Mouse (Mus musculus) CD4-positive, CD25-positive, alpha-beta regulatory T cell (primary cell): ENCODE measurements around the gene Ei24. TPM values are rescaled to one million over a fixed set of nuclear protein-coding genes. Genes with fewer than 3 reads are reported as not detected.

Source experiments
- polyA plus RNA-seq: library from polyadenylated mRNA; unstranded; fragments of 100-300 nt; shearing (Covaris generic); gene quantifications from one replicate; pipeline ENCODE4 v1.2.1, GENCODE M21; 2017

The Ei24 gene
- polyA plus RNA-seq, result 61.8 TPM

DNA sequence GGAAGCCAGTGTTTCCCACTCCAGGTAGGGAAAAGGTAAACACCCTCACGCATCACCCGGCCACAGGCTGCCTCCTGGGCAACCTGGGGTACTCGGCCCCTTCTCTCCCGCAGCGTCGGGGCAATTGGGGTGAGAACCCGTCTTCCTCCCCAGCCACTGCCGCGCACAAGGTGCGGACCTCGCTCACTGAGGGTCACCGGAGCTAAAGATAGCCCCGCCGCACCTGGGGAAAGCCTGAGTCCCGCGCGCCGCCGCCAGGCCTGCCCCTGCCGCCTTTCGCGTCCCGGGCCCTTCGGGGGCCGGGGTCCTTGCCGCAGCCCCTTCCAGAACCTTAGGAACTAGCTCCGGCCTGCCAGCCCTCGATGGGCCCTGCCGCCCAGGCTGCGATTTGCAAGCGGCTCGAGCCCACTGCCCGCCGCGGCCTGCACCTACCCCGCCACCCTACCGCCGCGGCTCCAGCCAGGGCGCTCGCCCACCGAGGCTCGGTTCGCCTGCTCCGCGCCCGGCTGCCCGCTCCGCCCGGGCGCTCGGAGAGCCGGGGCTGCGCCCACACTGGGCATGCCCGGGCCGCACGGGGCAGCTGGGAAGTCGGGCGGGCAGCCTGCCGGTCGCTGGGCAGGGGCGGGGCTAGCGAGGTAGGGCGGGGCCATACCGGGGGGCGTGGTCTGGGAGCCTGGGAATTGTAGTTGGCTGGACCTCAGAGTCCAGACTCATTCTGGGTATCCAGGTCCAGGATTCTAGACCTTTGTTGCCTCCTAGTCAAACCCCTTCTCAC lies at the start of gene Ei24:
TSS of gene Ei24 (minus strand) at position 613 of the 775 bp plus-strand sequence.

GRCm38 (mm10) chr9:36821644-36822000 lies 24.4 kb upstream of the Ei24 start, which contains the start of gene Fez1:
Gene Fez1 (plus strand): TSS chr9:36821864.

GRCm38 (mm10) chr9:36767203-36768143 lies 29.7 kb downstream of the Ei24 start, which contains the start of gene Stt3a:
Gene Stt3a (minus strand): TSS chr9:36767679.

Other genes starting within 250 kb of the Ei24 start
- gene Gm17689, start 214.8 kb downstream of the Ei24 start, polyA plus RNA-seq, result not detected
- not detected for gene A630095E13Rik, start 154.0 kb downstream of the Ei24 start, polyA plus RNA-seq
- gene Acrv1, start 104.2 kb downstream of the Ei24 start, polyA plus RNA-seq, result not detected
- 3.6 TPM for gene Chek1, start 70.3 kb downstream of the Ei24 start, polyA plus RNA-seq
- gene Stt3a, start 29.7 kb downstream of the Ei24 start, polyA plus RNA-seq, result 215 TPM
- not detected for gene Fez1, start 24.5 kb upstream of the Ei24 start, polyA plus RNA-seq